Mouse (Mus musculus): ENCODE data around the gene Rimklb.
"Not testable (repeated sequence)": the region's sequence is repeated elsewhere in the genome, so short reads cannot be mapped to it uniquely, and the experiment has no call there.

Gene Rimklb

GRCm38 (mm10) chr6:122495082-122495881 is 3.3 kb downstream of the Rimklb start:
- DNase-seq, result peak; percentile 7

- no peak for DNase-seq
These were observed 4.6 kb downstream of the Rimklb start for GRCm38 (mm10) chr6:122493799-122494472.

GRCm38 (mm10) chr6:122492479-122492878 is 6.1 kb downstream of the Rimklb start:
- DNase-seq, result no peak

GRCm38 (mm10) chr6:122491557-122491956 is 7.0 kb downstream of the Rimklb start:
- DNase-seq, result peak; percentile 16

- DNase-seq, result no peak
These were observed 7.5 kb downstream of the Rimklb start for GRCm38 (mm10) chr6:122490929-122491512.

- peak; percentile 8 for DNase-seq
These were observed 12.1 kb downstream of the Rimklb start for GRCm38 (mm10) chr6:122486297-122487117.

- DNase-seq, result peak; percentile 7
These were observed 12.9 kb downstream of the Rimklb start for GRCm38 (mm10) chr6:122485401-122486296.

- no peak for DNase-seq
These were observed 20.5 kb downstream of the Rimklb start for GRCm38 (mm10) chr6:122478062-122478461.

- DNase-seq, result not testable (repeated sequence)
These were observed 27.1 kb downstream of the Rimklb start for GRCm38 (mm10) chr6:122471461-122471860.

GRCm38 (mm10) chr6:122470240-122470639 is 28.3 kb downstream of the Rimklb start:
- DNase-seq, result no peak

- no peak for DNase-seq
These were observed 29.4 kb downstream of the Rimklb start for GRCm38 (mm10) chr6:122469030-122469640.

GRCm38 (mm10) chr6:122466092-122466713 is 32.4 kb downstream of the Rimklb start:
- DNase-seq, result no peak

- no peak for DNase-seq
These were observed 39.4 kb downstream of the Rimklb start for GRCm38 (mm10) chr6:122458946-122459693.

GRCm38 (mm10) chr6:122447848-122448247 is 50.7 kb downstream of the Rimklb start:
- DNase-seq, result no peak

- no peak for DNase-seq
These were observed 53.3 kb downstream of the Rimklb start for GRCm38 (mm10) chr6:122445215-122445614.

GRCm38 (mm10) chr6:122440632-122441226 is 57.8 kb downstream of the Rimklb start:
- DNase-seq, result no peak

GRCm38 (mm10) chr6:122439249-122439648 is 59.3 kb downstream of the Rimklb start:
- no peak for DNase-seq

GRCm38 (mm10) chr6:122435270-122435669 is 63.3 kb downstream of the Rimklb start:
- no peak for DNase-seq

GRCm38 (mm10) chr6:122427456-122427855 is 71.1 kb downstream of the Rimklb start:
- no peak for DNase-seq

- no peak for DNase-seq
These were observed 81.5 kb downstream of the Rimklb start for GRCm38 (mm10) chr6:122417015-122417414.
